Mouse (Mus musculus): ENCODE data around the gene Pfdn6.
"Not testable (repeated sequence)": the region's sequence is repeated elsewhere in the genome, so short reads cannot be mapped to it uniquely, and the experiment has no call there.

Gene Pfdn6

GRCm38 (mm10) chr17:33892429-33892828 is 47.7 kb downstream of the Pfdn6 start:
- no peak for DNase-seq

- not testable (repeated sequence) for DNase-seq
Measured at GRCm38 (mm10) chr17:33891892-33892291, 48.3 kb downstream of the Pfdn6 start.

GRCm38 (mm10) chr17:33891357-33891756 is 48.8 kb downstream of the Pfdn6 start:
- no peak for DNase-seq

GRCm38 (mm10) chr17:33890533-33891059 is 49.5 kb downstream of the Pfdn6 start, which contains the start of gene Kifc1:
Gene Kifc1 (minus strand): TSS chr17:33890661.
- DNase-seq = peak; percentile 99 to 100

- not testable (repeated sequence) for DNase-seq
Measured at GRCm38 (mm10) chr17:33889941-33890532, 50.1 kb downstream of the Pfdn6 start.
